Mouse (Mus musculus) brain, embryonic 14.5 days (tissue): Measurements from ENCODE around the gene Grin2a.

Experiments
- CTCF ChIP-seq: fragments of 200-500 bp; IDR thresholded peaks from 2 replicates; pipeline ENCODE4 v1.5.1; 2012; ENCODE audit warnings: inconsistent platforms, mild to moderate bottlenecking, moderate library complexity, borderline replicate concordance; ENCODE audit not compliant: insufficient read depth, insufficient read length; ENCODE audit errors: extremely low read depth
- POLR2A ChIP-seq: fragments of 200-500 bp; IDR thresholded peaks from 2 replicates; pipeline ENCODE4 v1.6.1; 2012; ENCODE audit warnings: mild to moderate bottlenecking, inconsistent platforms, borderline replicate concordance; ENCODE audit not compliant: poor library complexity, insufficient read depth, insufficient read length, severe bottlenecking; ENCODE audit errors: extremely low read depth

DNA sequence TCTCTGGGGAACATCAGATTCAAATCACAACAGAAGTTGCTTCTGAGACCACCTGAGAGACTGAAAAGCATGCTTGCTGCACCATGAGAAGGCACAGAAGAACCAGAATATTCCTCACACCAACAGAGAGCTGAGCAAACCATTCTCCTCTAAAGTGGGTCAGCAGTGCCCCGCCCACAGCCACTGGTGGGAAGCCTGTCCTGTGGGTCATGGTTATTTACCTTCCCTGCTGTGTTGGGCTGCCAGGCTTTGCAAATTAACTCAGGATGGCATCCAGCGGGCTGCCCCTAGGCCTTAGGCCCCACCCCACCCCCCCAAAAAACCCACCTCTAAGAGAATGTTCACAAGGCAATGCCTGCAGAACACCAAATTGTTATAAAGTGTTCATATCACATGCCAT lies 96.2 kb downstream of the Grin2a start:
- TF ChIP-seq CTCF (no peak), POLR2A (no peak)
